Mouse (Mus musculus) layer of hippocampus, postnatal 10 days (tissue): ENCODE measurements around the gene Smug1. TPM values are rescaled to one million over a fixed set of nuclear protein-coding genes. Genes with fewer than 3 reads are reported as not detected.

Experiments used
- DNase-seq, 2 experiments: peaks; one replicate each; pipeline ENCODE4 v3.0.0; 2021; ENCODE audit warnings: low spot score in 2 of 2
- total RNA-seq, 2 experiments: library from RNA; stranded (reverse); gene quantifications; 2 replicates each; pipeline ENCODE4 v1.2.3; 2021

Gene Smug1
- total RNA-seq, 2 experiments from 2014 or later: 15.1 to 17.4 TPM

DNA sequence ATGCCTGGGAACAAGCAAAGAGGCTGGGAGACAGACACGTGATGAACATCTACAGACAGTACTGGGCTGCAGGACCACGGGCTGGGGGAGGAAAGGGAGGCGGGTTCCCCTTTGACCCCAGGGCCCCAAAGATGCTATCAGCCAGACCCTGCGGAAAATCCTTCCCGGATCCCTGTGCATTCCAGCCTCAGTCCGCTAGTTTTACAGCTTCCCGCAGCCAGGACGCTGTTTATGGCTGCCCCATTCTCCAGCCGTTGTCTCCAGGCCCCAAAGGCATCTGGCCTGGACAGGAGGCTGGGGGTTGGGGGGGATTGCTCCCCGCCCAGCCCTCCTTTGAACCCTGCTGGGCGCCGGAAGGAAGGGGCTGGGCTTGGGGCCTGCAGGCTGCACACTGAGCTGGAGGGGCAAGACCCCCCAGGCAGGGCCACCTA is 10.7 kb upstream of the Smug1 start:
- DNase-seq: no peak

DNA sequence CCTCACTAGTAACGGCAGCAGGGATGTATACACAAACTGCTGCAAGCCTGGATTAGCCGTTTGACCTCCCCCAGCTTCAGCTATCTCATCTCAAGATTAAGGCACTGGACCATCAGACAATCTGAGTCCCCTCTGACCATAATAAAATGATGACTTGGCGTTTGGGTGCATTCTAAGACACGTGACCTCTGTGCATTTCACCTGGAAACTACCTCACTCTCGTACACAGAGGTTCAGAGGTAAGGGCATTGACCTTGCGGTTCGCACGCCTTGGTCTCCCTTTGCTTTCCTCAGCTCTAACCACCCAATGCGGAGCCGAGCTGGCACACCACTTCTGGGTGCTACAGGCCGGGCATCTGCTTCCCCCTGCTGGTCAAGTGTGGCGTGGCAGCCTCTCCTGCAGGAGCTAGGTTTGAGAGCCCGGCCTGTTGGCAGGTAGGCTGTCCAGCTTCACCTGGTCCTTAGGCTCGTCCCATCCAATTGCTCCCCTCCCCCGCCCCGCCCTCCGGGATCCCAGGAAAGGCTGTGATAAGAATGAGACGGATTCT is 10.1 kb upstream of the Smug1 start:
- DNase-seq: peak; percentile 93

DNA sequence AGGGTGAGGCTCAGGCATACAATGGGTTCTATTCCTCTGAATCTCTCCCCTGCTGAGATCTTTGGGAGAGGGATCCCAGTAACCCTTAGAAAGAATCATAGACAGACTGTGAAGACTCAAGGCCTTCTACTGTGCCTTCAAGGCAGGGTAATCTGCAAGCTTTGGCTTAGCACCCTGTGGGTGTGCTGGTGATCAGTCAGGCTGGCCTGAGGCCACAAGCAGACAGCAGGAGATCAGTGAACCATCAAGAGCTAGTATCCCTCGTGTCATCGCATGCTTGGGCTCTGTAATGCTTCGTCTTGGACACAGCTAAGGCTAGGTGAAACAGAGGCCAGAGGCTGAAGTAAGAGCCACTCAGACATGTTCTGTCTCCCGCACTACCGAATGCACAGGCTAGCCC is 6.4 kb upstream of the Smug1 start:
- DNase-seq: no peak

DNA sequence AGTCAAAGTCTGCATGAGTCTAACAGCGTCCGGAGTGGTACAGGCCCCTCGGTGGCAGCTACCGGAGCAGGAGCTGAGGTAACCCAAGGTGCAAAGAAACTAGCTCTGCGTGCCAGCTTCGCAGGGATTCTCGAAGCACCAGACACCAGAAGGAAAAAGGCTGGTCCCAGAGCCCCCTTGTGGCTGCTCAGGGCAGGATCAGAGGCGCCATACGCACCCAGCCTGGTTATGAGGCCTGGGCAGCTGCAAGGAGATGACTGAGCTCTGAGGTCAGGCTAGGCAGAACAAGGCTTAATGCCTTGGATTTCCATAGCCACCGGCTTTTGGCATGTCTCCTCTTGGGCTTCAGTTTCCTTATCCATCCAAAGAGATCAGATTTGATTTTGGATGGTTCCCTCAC is 5.6 kb upstream of the Smug1 start:
- peak; percentile 59 to 70 for DNase-seq

DNA sequence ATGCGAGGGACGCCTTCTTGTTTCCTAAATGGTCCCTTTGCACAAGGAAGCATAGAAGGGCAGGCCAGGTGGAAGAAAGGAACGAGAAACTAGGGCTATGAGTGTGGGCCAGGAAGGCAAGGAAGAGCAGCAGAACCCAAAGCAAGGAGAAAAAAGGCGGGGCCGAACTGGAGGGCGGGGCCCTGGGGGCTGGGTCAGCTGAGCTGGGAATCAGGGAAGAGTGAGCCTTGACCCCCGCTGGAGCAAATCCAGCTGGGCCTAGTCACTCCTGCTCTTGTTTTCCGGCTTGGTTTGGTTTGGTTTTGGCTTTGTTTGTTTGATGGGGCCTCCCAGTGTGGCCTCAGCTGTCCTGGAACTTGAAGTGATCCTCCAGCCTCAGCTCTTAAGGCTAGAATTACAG is 4.4 kb upstream of the Smug1 start:
- no peak for DNase-seq

DNA sequence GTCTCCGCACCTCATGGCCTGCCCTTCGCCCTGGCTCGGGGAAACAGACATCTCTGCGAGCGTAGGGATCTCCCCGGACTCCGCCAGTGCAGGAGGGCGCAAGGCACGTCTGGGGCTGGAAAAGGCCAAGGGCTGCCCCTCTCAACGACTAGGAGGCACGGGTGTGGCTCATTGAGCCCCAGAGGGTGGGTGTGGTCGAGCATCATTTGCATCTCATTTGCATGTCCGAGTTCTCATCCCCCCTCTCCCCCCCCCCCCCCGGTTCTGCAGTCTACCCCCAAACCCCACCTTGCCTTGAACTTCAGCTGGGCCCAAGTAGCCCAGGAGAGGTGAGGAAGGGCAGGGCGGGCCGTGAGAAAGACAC is 3.4 kb upstream of the Smug1 start:
- DNase-seq: no peak

DNA sequence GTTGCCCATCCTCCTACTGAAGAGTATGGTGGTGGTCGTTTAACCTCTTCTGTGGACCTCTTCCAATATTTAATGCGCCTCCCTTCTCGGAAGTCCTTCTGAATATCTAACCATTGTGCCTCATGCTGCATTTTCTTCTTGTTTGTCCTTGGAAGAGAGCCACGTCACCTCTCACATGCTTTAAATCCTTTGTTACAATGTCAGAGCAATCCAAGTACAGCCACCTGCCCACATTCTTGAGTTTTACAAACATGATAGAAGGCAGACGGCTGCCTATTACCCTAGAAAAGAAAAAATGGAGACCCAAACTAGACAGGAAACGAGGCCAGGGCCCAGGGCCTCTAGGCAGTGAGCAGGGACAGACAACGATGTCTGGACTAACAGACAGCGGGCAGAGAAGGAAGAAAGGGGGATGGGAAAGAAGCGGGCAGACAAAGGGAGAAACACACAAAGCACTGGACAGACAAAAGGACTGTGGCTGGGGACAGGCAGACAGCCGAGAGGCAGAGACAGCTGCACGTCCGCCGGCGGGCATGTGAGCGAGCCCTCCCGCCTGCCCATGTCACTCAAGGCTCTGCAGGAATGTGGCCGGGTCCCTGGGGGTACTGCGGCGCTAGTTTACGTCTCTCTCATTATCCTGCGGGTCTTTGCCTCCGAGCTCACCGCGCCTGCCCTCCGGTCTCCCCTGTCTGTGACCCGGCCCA is 2.9 kb upstream of the Smug1 start:
- DNase-seq: no peak

DNA sequence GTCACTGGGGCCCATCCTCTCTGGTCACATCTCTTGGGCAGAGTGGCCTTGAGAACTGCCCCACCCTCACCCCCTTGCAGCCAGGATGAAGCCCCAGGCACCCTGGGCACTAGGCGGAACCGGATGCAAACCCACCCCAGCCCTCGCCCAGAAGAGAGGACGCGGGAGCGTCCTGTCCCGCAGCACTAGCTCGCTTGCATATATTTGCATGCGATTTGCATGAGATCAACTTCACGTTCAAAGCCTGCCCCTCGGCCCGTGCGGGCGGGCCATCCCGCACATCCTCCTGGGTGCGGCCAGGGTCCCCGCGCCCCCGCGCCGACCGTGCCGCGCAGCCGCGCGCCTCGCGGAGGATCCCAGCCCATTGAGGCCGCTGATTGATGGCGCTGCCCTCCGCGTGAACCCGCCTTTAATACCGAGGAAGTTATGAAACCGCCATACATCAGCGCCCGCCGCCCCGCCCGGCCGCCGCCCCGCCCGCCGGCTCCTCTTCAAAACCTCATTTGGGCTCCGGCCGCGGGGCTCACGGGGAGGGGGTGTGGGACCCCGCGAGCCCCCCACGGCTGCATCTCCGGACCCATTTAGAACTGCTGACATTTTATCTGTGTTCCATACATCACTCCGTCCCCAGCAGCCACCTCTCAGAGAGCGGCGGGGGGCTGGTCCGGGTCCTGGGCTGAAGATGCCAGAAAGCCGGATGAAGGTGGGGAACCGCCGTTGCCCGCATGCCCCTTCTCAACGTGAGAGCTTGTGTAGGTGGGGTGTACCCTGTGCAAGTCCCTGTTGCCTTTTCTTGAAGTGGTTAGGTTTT is 2.1 kb upstream of the Smug1 start:
- no peak for DNase-seq

DNA sequence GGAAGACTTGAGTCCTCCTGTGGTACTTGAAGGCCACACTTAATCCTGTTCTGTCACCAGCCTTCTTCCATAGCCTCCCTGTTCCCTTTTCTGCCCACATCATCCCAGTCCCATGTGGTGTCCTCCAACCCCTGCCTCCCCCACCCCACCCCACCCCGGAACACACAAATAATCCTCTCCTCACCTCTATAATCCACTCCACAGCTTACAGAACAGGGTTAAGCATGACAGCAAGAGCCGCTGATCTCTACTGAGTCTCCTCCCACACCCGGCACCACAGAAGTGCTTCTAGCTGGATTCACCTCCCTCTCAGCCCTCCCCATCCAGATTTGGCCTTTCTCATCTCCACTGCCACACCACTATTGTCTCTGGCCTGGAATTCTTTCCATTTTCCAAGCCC is 894 bp upstream of the Smug1 start:
- DNase-seq: no peak

DNA sequence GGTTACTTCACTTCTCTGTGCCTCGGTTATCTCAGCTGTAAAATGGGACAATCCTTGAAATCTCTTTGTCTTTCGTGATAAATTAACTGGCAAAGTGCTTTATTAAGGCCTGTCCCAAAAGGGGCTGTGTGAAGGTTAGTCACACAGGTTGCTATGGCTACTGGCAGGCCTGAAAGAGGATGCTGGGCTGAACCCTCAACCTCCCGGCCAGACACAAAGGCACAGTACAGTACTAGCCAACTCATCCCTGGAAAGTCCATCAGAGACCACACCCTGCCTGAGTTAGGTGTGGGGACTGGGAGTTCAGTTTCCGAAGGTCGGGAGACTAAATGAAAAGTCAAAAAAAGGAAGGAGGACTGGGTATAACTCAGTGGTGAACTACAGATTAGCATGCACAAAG is 968 bp downstream of the Smug1 start:
- no peak for DNase-seq

DNA sequence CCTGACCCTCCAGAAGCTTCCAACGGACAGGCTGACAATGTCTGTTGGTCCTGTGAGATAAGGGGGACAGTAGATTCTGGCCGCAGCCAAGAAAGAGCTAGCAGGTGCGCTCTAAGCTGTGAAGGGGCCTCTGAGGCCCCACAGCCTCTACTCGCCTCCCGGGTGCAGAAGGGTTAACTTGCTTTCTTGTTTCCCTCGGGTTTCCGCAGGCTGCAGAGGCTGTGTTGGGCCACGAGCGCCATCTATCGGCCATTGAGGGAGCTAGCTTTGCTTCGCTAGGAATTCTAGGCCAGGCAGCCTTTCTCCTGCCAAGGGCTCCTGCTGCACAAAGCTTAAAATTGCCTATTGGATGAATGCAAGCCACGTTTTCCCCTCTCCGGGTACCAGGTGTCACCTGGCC is 1.5 kb downstream of the Smug1 start:
- DNase-seq: peak; percentile 96

DNA sequence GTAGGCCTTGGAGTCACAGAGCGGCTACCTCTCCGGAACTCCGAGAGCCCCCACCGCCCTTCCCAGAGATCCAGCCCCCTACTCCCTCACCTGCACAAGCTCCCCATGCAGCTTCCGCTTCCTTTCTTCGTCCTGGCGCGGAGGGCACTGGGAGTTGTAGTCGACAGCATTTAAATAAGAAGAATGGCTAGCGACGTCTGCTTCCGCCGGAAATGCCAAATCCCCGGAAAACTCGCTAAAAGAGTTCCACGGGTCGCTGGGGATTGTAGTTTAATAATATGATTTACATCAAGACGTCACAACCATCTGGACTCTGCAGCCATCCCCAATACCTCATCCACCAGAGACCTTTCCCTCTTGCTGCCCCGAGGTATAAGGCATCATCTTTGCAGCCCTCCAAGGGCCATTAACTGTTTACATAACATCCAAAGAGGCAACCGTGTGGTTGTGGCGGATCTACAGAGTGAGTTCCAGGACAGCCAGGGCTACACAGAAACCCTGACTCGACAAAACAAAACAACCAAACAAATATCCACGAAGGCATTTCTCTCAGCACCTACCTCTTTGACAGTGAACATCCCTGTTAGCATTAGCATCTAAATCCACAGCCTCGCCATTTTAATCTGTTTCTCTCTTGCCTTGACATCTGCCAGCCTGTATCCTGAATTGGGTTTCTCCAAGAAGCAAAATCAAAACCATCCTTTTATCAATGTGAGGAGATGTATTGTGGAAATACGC is 3.5 kb downstream of the Smug1 start:
- peak; percentile 87 to 90 for DNase-seq

DNA sequence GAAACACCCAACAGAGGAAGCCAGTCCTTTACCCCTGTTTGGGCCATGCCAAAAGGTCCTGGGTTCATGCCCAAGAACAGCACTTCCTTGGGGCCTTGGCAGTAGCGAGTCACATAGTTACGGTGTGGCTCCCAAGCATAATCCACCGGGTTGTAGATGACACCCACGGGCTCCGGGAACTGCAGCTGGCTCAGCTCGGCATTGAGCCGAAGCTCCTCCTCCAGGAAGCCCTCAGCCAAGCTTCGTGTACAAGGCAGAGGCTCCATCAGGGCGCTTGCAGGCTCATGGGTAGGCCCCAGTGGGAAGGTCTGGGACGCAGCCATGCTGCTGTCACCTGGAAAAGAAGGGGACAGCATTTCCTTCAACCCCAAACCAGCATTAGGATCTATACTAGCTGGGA is 9.3 kb downstream of the Smug1 start:
- no peak for DNase-seq

DNA sequence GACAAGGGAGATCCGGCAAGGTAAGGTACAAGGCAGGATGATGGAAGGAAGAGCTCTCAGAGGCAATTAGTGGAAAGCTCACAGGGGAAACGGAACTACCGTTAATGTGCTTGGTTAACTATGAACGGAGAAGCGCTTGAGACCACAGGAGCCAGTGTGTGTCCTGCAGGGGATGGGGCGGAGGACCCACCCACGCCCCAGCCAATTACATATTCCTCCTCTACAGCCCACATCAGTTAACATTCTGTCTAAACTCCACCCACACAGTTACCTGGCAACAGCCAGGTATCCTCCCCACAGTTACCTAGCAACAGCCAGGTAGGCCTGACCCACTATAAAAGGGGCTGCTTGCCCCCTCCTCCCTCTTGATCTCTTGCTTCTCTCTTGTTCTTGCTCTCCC is 10.0 kb downstream of the Smug1 start:
- no peak for DNase-seq

DNA sequence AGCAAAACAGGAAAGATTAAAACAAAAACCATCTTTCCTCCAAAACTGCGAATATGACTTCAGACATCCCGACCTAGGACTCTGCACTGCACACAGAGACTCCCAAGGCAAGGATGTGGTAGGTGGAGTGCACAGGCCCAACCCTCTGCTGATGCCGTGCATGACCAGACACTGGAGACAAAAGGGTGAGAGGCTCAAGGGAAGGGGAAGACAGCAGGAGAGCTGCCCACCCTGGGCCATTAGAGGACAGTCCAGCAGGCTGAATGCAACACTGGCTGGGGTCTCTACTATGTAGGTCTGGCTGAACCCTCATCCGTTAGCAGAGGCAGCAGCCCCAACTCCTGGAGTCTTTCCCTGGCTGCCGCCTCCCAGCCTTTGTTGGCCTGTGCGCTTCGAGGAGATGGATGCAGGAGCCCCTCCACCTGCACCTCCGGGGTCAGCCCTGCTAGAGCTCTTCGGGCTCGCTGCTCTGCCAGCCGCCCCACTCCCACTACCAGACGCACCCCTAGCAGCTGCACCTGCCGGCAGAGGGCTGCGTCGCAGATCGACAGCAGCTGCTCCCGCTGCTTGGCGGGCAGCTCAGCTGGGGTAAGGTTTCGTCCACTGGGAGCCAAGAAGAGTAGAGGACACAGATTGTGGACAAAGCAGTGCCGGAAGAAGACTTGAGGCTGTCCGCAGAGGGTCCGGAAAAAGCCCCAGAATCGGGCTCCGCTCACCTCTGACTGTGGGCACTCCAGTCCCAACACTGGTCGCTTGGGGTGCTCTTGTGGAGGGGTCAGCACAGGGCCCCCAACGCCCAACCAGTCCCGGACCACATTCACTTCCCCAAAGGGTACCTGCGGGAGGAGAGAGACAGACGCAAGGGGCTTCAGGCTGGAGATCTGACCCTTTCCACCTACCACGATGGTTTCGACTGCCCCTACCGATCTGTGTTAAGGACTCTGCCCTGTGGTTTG is 11.2 kb downstream of the Smug1 start:
- no peak for DNase-seq

DNA sequence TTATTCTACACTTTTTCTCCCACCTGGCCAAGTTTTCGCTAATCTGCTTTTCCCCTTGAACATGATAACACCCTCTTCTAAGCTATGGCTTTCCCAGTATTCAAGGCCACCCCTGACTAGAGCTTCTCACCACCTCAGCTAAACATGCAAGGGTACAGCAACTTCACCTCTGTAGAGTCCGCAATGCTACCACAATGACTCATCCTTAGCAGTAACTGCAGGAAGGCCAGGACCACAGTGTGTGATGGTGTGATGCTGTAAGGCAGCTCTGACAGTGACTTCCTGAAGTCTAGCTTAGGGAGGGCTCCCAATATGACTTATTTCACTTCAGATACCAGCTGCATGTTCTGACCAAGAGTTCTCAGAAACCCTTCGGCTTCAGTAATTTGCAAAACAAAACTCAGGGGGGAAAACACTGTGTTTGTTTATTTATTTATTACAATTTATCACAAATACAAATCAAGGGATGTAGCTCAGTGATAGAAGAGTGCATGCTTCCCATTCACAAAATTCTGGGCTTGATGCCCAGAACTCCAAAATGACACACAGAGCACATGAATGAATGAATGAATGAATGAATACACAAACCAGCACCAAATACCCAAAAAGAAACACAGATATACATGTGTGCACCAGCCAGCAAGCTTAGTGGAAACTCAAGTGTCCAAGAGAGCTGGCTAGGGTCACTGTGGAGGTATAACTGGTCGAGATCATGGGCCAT is 13.8 kb downstream of the Smug1 start:
- DNase-seq: no peak

DNA sequence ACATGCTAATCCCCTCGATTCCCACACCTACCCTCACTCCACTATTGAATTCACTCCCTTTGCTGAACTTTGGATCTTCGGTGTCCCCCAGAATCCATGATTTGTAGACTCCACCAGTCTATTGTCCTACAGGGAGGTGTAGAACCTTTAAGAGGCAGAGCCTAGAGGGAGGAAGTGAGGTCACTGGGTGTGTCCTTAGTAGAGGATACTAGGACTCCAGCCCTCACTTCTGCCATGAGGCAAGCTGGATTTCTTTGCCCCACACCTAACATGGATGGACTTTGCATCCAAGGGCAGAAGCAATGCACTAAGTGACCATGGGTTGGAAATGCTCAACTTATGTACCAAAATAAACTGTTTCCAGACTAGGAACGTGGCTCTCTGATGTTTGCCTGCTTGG is 14.5 kb downstream of the Smug1 start:
- DNase-seq: no peak

DNA sequence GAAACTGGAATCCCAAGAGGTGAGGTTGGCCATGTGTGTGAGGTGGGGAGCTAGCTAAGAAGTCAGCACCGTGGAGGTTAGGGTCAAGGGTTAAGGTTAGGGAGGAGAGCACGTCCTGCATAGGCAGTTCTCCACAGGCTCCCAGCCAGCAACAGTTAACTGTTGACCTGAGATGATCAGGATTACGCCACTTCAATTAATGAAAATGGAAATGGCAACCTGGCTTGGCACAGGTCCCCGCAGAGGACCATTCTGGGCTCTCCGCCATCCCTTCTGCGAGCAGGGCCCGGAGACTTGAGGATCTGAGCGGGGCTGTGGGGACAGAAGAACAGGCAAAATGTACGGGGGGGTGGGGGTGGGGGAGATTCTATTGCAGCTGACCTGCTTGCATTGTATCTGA is 19.1 kb downstream of the Smug1 start:
- no peak for DNase-seq

DNA sequence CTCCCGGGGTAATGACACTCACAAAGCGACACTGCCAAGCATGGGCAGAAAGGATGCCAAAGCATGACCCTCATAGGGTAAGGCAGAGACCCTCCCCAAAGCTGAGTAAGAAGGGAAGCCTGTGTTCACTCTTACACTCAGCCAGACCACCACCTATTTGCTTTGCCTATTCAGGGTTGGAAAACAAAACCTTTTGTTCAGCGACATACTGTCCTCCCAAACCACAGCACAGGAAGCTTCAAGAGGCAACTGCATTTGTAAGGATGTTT is 19.5 kb downstream of the Smug1 start:
- no peak for DNase-seq

DNA sequence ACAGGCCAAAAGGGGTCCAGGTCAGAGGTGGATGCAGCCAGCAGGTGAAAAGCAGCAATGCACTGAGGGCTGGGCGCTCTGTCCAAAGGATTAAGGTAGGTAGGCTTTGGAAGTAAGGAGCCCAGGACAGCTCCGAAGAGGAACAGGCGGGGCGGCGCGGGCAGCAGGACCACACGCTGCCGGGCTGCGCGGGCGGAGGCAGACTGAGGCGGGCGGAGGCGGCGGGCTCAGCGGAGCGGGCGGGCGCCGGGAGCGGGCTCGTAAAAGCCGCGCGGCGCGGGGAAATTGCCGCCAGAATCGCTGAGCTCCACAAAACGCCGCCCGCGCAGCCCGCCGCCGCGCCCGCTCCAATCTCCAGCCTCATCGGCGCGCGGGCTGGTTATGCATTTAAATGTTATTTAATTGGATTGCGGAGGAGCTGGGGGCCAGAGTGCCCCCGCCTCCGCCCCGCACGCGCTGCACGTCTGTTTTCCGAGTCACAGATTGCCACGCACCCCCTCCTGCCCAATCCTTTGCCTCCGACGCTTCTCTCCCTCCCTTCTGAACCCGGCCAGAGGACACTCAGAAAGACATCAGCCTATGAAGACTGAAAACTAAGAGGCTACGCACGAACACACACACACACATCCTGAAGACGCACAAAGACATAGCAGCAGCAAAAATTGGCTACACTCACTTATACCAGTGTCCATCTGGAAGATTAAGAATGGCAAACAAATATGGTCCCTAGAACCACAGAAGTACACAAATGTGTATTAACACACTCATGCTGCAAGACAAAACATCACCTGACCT is 20.1 kb downstream of the Smug1 start:
- peak; percentile 41 to 68 for DNase-seq
